Mouse (Mus musculus) hindbrain, embryonic 15.5 days (tissue): ENCODE results near the gene Pdzrn4. TPM values are rescaled to one million over a fixed set of nuclear protein-coding genes. Genes with fewer than 3 reads are reported as not detected.
"Not testable (repeated sequence)": the region's sequence is repeated elsewhere in the genome, so short reads cannot be mapped to it uniquely, and the experiment has no call there.

Experiments used
- ATAC-seq: fragments of 200-750 bp; cut with Nextera tagmentation; 2 replicates; pipeline ENCODE4 v1.8.0; 2017; ENCODE audit warnings: low read depth, moderate number of reproducible peaks, moderate TSS enrichment; ENCODE audit not compliant: low FRiP score
- H3K27ac ChIP-seq: fragments of 300-500 bp; sonication (generic); replicated peaks from 2 replicates; pipeline ENCODE4 v1.5.1; 2015; ENCODE audit warnings: mild to moderate bottlenecking, inconsistent platforms
- H3K27me3 ChIP-seq: fragments of 300-500 bp; sonication (generic); 2 replicates; pipeline ENCODE4 v1.6.1; 2015; ENCODE audit warnings: control low read depth, inconsistent platforms
- H3K36me3 ChIP-seq: fragments of 300-500 bp; sonication (generic); 2 replicates; pipeline ENCODE4 v1.6.1; 2015; ENCODE audit warnings: control low read depth, inconsistent platforms
- H3K4me1 ChIP-seq: fragments of 300-500 bp; sonication (generic); replicated peaks from 2 replicates; pipeline ENCODE4 v1.6.1; 2015; ENCODE audit warnings: control low read depth, inconsistent platforms
- H3K4me2 ChIP-seq: fragments of 300-500 bp; sonication (generic); 2 replicates; pipeline ENCODE4 v1.6.1; 2015; ENCODE audit warnings: moderate library complexity, mild to moderate bottlenecking, inconsistent platforms
- H3K4me3 ChIP-seq: fragments of 300-500 bp; sonication (generic); 2 replicates; pipeline ENCODE4 v1.5.1; 2015; ENCODE audit warnings: mild to moderate bottlenecking, inconsistent platforms
- H3K9ac ChIP-seq: fragments of 300-500 bp; sonication (generic); 2 replicates; pipeline ENCODE4 v1.6.1; 2015; ENCODE audit warnings: inconsistent platforms
- H3K9me3 ChIP-seq: fragments of 300-500 bp; sonication (generic); 2 replicates; pipeline ENCODE4 v1.6.1; 2016; ENCODE audit warnings: control low read depth, inconsistent platforms
- WGBS: fragments of 180-500 bp; shearing (Covaris S2); methylation state at CpG from one replicate; pipeline ENCODE4 v1.1.7; 2015; 5-methylcytosine and 5-hydroxymethylcytosine counted together
- polyA plus RNA-seq: library from polyadenylated mRNA; unstranded; fragments of >200 nt; fragmentation: Nextera tagmentation; extraction: Ambion mirVana; gene quantifications from 2 replicates; pipeline ENCODE4 v1.2.1, GENCODE M21; 2015

Pdzrn4 gene
- 30.5 and 31.2 TPM in 2 replicates for polyA plus RNA-seq

GRCm38 (mm10) chr15:92396770-92397608, at the start of gene Pdzrn4:
TSS of gene Pdzrn4 (plus strand) at chr15:92396881.
- Histone ChIP-seq H3K27me3 (peaks cover 20% of the 10 kb centered on the region), H3K36me3 (no peaks in the 10 kb centered on the region), H3K9ac (peak within 1 kb of the TSS; percentile 42), H3K9me3 (no peaks in the 10 kb centered on the region), H3K4me2 (peak within 1 kb of the TSS; percentile 98), H3K4me1 (peaks cover 14% of the 10 kb centered on the region; the same call in 1 of the 2 replicates), H3K4me3 (peak within 1 kb of the TSS; percentile 56), H3K27ac (no peak within 1 kb of the TSS)
- under 1% methylated on average over 65 of the region's 65 CpGs for WGBS
- peak; percentile 87 for ATAC-seq

- H3K4me2 ChIP-seq = no peak overlapping the region
- no peaks in the 10 kb centered on the region for H3K27me3 ChIP-seq
- H3K36me3 ChIP-seq = no peaks in the 10 kb centered on the region
- 59% methylated on average over 4 of the region's 4 CpGs for WGBS
- no peak for ATAC-seq
- no peak overlapping the region for H3K27ac ChIP-seq
- peaks cover 10% of the 10 kb centered on the region for H3K4me1 ChIP-seq
- H3K9me3 ChIP-seq = no peaks in the 10 kb centered on the region
- H3K9ac ChIP-seq = no peak overlapping the region
- no peak overlapping the region for H3K4me3 ChIP-seq
Observed at GRCm38 (mm10) chr15:92347426-92347825, 49.3 kb upstream of the Pdzrn4 start.

GRCm38 (mm10) chr15:92347902-92348301, 48.8 kb upstream of the Pdzrn4 start:
- no peak overlapping the region for H3K4me2 ChIP-seq
- no peak overlapping the region for H3K9ac ChIP-seq
- 14% methylated on average over 3 of the region's 3 CpGs for WGBS
- H3K27me3 ChIP-seq = no peaks in the 10 kb centered on the region
- peak; percentile 84 for ATAC-seq
- H3K9me3 ChIP-seq = no peaks in the 10 kb centered on the region
- peaks cover 10% of the 10 kb centered on the region for H3K4me1 ChIP-seq
- H3K4me3 ChIP-seq = no peak overlapping the region
- H3K27ac ChIP-seq = 0 out of 2 replicates have a peak overlapping the region, but pooled peaks have one; percentile 4
- H3K36me3 ChIP-seq = no peaks in the 10 kb centered on the region

DNA sequence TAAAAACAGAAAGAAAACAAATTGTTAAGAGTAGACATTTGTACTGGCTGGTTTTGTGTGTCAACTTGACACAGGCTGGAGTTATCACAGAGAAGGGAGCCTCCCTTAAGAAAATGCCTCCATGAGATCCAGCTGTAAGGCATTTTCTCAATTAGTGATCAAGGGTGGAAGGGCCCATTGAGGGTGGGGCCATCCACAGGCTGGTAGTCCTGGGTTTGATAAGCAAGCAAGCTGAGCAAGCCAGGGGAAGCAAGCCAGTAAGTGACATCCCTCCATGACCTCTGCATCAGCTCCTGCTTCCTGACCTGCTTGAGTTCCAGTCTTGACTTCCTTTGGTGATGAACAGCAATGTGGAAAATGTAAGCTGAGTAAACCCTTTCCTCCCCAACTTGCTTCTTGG, 48.2 kb upstream of the Pdzrn4 start:
- H3K27ac ChIP-seq = 0 out of 2 replicates have a peak overlapping the region, but pooled peaks have one; percentile 4

GRCm38 (mm10) chr15:92364153-92364552, 32.5 kb upstream of the Pdzrn4 start:
- Histone ChIP-seq H3K9ac (no peak overlapping the region), H3K27ac (no peak overlapping the region), H3K9me3 (no peaks in the 10 kb centered on the region), H3K27me3 (no peaks in the 10 kb centered on the region), H3K4me3 (no peak overlapping the region), H3K36me3 (no peaks in the 10 kb centered on the region), H3K4me2 (no peak overlapping the region), H3K4me1 (no peaks in the 10 kb centered on the region; the same call in 1 of the 2 replicates)
- 64% methylated on average over 6 of the region's 6 CpGs for WGBS
- ATAC-seq = no peak

More for the DNA sequence above, 48.2 kb upstream of the Pdzrn4 start:
- H3K9ac ChIP-seq, ATAC-seq, H3K27me3 ChIP-seq, H3K9me3 ChIP-seq, H3K4me2 ChIP-seq, H3K36me3 ChIP-seq, H3K4me3 ChIP-seq: not testable (repeated sequence)
- H3K4me1 ChIP-seq = peaks cover 10% of the 10 kb centered on the region

GRCm38 (mm10) chr15:92364592-92364991, 32.1 kb upstream of the Pdzrn4 start:
- Histone ChIP-seq H3K36me3 (no peaks in the 10 kb centered on the region), H3K4me1 (no peaks in the 10 kb centered on the region; the same call in 1 of the 2 replicates), H3K27ac (no peak overlapping the region), H3K9me3 (no peaks in the 10 kb centered on the region), H3K27me3 (no peaks in the 10 kb centered on the region), H3K4me3 (no peak overlapping the region), H3K4me2 (no peak overlapping the region), H3K9ac (no peak overlapping the region)
- ATAC-seq = no peak

DNA sequence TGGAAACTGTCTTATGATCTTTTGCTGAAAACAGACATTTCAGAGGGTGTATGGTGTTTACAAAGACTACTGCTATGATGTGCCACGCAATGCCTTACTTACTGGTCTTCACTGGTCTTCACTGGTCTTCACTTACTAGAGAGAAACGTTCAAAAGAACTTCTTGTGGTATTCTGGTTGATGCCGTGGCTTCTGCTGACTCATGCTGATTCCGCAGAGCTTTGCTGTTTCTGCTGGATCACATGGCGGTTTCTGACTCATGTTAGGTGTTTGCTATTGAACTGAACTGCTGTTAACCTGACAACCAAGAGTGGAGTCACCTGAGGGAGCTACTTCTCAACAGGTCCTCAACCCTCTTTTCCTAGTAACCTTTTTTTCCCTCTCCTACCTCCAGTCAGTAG, 1.9 kb upstream of the Pdzrn4 start:
- Histone ChIP-seq H3K9ac (no peak overlapping the region), H3K36me3 (no peaks in the 10 kb centered on the region), H3K27ac (no peak overlapping the region), H3K4me3 (no peak overlapping the region), H3K27me3 (peaks cover 20% of the 10 kb centered on the region), H3K4me1 (peaks cover 14% of the 10 kb centered on the region; the same call in 1 of the 2 replicates), H3K4me2 (no peak overlapping the region), H3K9me3 (no peaks in the 10 kb centered on the region)
- WGBS = 92% methylated on average over 5 of the region's 5 CpGs
- ATAC-seq = no peak

DNA sequence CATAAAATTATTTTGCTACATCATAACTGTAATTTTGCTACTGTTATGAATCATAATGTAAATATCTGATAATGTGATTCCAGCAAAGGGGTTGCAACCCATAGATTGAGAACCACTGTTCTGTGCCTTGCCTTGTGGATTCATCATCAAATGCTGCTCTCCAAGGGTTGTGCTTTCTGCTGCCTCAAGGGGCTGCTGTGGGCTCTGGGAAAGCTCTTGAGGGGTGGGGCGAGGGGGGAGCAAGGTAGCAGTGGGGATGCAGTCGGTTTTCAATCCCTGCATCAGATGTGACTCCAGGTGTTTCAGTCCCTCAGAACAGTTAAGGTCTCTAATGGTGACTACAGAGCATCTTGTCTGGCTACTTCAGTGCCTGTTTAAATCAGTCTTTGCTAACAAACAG, 2.1 kb downstream of the Pdzrn4 start:
- H3K36me3 ChIP-seq = no peaks in the 10 kb centered on the region
- H3K4me1 ChIP-seq = peaks cover 14% of the 10 kb centered on the region; the same call in 1 of the 2 replicates
- no peak overlapping the region for H3K9ac ChIP-seq
- H3K9me3 ChIP-seq = no peaks in the 10 kb centered on the region
- peak overlapping the region; percentile 98 for H3K4me2 ChIP-seq
- no peak for ATAC-seq
- peaks cover 20% of the 10 kb centered on the region for H3K27me3 ChIP-seq
- H3K4me3 ChIP-seq = 0 out of 2 replicates have a peak overlapping the region, but pooled peaks have one; percentile 56
- 51% methylated on average over 2 of the region's 2 CpGs for WGBS
- H3K27ac ChIP-seq = no peak overlapping the region

- WGBS = 85% methylated on average over 5 of the region's 5 CpGs
- no peak for ATAC-seq
- H3K4me3 ChIP-seq = no peak overlapping the region
- no peak overlapping the region for H3K9ac ChIP-seq
- H3K4me1 ChIP-seq = peaks cover 14% of the 10 kb centered on the region; the same call in 1 of the 2 replicates
- no peaks in the 10 kb centered on the region for H3K36me3 ChIP-seq
- H3K27me3 ChIP-seq = peaks cover 20% of the 10 kb centered on the region
- H3K4me2 ChIP-seq = no peak overlapping the region
- no peak overlapping the region for H3K27ac ChIP-seq
- no peaks in the 10 kb centered on the region for H3K9me3 ChIP-seq
Observed at GRCm38 (mm10) chr15:92399278-92399677, 2.6 kb downstream of the Pdzrn4 start.

DNA sequence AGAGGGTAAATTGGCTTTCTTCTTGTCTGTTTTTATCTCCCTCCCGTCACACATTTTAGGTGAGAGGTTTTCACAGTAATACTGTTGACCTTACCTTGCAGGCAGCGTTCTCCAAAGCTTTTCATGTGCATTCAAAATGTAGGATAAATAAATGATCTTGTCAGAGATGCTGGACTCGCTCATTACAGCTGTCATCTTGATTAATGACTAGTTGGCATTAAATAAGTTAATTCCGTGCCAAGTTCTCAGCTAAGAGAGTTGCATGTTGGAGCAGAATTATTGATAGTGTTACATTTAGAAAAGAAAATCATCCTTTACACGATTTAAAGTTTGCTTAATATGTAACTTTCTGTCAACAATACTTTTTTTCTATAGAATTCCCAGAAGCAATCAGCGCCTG, 4.9 kb downstream of the Pdzrn4 start:
- Histone ChIP-seq H3K4me2 (no peak overlapping the region), H3K36me3 (no peaks in the 10 kb centered on the region), H3K9me3 (no peaks in the 10 kb centered on the region), H3K27me3 (peaks cover 11% of the 10 kb centered on the region; the same call in 1 of the 2 replicates), H3K4me1 (peaks cover 11% of the 10 kb centered on the region; the same call in 1 of the 2 replicates), H3K9ac (no peak overlapping the region), H3K27ac (no peak overlapping the region), H3K4me3 (no peak overlapping the region)
- no peak for ATAC-seq
- WGBS = 37% methylated on average over 6 of the region's 6 CpGs

DNA sequence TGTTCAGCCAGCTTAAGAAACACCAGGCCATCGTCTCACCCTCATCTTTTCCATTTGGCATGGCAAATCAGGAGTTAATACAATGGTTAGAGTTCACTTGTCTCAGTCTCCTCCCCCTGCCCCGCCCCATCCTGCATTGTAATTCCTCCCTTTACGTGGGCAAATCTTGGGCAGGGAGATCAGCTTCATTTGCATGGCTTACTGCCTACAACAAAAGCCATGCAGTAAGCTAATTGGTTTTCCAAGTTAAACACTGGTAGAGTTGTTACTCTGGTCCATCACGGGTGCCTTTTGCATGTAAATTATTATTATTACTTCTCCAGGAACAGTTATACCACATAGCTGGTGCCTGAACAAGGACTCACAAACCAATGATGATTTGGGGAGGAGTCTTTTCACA, 18.6 kb downstream of the Pdzrn4 start:
- H3K36me3 ChIP-seq = no peaks in the 10 kb centered on the region
- peaks cover 6% of the 10 kb centered on the region; the same call in 1 of the 2 replicates for H3K4me1 ChIP-seq
- 10% methylated on average over 4 of the region's 4 CpGs for WGBS
- H3K9ac ChIP-seq = no peak overlapping the region
- H3K9me3 ChIP-seq = no peaks in the 10 kb centered on the region
- no peak overlapping the region for H3K4me3 ChIP-seq
- no peak overlapping the region for H3K27ac ChIP-seq
- H3K4me2 ChIP-seq = no peak overlapping the region
- no peak for ATAC-seq
- H3K27me3 ChIP-seq = no peaks in the 10 kb centered on the region

- ATAC-seq = no peak
- Histone ChIP-seq H3K4me3 (no peak overlapping the region), H3K9ac (no peak overlapping the region), H3K4me2 (no peak overlapping the region), H3K9me3 (no peaks in the 10 kb centered on the region), H3K27me3 (no peaks in the 10 kb centered on the region), H3K36me3 (no peaks in the 10 kb centered on the region), H3K27ac (no peak overlapping the region), H3K4me1 (peaks cover 6% of the 10 kb centered on the region; the same call in 1 of the 2 replicates)
- 75% methylated on average over 6 of the region's 6 CpGs for WGBS
Observed at GRCm38 (mm10) chr15:92416141-92416540, 19.5 kb downstream of the Pdzrn4 start.
